Mouse (Mus musculus) thymus, postnatal 0 days (tissue): ENCODE measurements around the gene Gm20388. TPM values are rescaled to one million over a fixed set of nuclear protein-coding genes. Genes with fewer than 3 reads are reported as not detected.
A peak's percentile ranks its signal among the peaks of the same experiment; 100 is the strongest.

Experiments
- DNase-seq: peaks from one replicate; pipeline ENCODE4 v3.0.0-alpha.2; 2015; ENCODE audit warnings: low spot score
- polyA plus RNA-seq: library from polyadenylated mRNA; unstranded; fragments of >200 nt; fragmentation: Nextera tagmentation; extraction: Ambion mirVana; gene quantifications from 2 replicates; pipeline ENCODE4 v1.2.1, GENCODE M21; 2015

Gm20388 gene
- polyA plus RNA-seq, 1 experiment from 2014 or later, result not detected

DNA sequence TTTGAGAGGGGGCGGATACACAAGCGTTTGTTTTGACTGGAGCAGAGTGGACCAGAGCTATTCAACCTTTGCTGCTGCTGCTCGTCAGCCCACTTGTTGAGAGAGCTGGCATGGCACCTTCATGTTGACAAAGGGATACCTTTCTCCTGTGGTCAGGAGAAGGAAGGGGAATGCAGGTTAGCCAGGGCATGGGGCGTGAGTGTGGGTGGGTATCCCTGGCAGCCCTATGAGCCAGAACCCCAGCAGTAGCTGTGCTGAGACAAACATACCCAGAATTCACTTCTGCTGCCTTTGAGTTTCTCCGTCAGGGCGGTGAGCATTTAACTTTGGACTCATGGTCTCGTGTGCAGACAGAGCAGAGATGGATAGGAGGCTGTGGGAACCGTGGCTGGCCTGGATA lies 3747.2 kb downstream of the Gm20388 start:
- no peak for DNase-seq

DNA sequence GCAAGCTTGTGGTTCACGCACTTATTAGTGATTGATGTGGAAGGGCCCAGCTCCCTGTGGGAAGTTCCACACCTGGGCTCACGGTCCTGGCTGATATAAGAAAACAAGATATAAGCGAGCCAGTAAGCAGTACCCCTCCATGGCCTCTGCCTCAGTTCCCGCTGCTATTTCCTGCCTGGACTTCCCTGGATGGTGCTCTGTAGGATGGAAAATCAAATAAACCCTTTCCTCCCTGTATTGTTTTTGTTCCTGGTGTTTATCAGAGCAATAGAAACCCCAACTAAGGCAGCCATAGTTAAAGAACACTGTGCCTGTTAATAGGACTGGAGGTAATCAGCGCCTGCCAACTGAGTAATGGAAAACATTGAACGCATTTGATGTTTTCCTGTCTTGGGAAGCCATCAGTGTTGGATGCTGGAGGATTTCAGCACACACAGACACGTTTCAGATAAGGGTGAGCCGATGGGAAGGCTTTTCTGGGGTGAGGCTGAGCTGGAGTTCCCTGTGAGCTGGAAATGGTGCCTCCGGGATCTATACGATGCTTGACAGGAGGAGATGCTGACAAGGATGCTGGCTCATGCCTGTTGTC lies 3748.9 kb downstream of the Gm20388 start:
- no peak for DNase-seq

DNA sequence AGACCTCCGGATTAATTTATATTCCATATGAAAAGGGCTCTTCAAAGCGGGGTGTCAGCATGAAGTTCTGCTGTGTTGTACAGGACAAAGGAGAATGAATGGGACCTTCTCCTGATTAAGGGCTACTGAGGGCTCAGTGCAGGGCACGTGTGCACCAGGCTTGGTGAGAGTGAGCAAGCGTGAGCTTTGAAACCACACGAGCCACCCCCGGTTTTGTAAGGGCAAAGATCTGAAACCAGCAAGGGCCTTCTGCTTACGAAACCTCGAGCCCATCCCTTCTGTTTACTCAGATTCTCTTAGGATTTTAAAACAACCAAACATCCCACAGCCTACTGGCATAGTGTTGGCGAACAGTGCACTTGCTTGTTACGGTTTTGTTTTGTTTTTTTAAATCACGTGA lies 3750.9 kb downstream of the Gm20388 start:
- DNase-seq, result no peak

DNA sequence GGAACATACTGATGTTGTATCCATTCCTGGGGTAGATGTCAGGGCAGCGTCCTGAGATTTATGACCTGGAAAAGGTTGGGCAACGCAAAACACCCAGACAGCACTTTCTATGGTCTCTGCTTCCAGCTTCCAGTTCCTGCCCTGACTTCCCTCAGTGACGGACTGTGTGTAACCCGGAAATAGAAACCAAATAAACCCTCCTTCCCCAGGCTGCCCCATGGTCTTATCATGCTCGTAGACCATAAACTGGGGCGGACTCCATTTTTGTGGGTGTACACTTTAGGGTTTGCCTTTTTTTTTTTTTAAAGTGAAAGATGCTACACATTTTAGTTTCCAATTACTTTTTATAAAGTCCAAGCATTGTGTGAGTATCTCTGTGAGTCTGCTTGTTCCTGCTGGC lies 3754.9 kb downstream of the Gm20388 start:
- no peak for DNase-seq

DNA sequence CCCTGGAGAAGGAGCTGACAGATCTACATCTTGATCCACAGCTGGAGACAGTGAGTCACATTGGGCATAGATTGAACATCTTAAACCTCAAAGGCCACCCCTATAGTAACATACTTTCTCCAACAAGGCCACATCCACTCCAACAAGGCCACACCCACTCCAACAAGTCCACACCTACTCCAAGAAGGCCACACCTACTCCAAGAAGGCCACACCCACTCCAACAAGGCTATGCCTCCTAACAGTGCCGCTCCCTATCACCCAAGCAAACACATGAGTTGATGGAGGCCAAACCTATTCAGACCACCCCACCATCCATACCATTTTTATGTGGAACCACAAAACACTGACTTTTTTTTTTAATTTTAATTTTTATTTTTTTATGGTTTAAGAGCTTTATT lies 3756.2 kb downstream of the Gm20388 start:
- no peak for DNase-seq

DNA sequence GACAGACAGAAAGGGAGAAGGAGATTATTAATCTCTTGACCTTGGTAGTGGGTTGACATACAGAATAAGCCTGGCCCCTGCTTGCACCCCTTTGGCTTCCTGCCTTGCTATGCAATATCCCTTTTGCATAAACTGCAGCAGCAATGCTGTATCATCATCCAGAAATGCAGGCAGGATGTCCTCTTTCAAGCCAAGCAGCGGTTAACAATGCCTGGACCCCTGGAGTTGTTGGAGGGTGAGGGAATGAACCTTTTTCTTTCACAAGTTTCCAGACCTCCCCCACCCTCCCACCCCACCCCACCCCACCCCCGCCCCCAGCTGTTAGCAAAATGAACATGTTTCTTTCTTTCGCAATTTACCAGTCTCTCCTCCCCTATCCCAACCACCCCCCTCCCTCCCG lies 3758.0 kb downstream of the Gm20388 start:
- DNase-seq, result no peak

DNA sequence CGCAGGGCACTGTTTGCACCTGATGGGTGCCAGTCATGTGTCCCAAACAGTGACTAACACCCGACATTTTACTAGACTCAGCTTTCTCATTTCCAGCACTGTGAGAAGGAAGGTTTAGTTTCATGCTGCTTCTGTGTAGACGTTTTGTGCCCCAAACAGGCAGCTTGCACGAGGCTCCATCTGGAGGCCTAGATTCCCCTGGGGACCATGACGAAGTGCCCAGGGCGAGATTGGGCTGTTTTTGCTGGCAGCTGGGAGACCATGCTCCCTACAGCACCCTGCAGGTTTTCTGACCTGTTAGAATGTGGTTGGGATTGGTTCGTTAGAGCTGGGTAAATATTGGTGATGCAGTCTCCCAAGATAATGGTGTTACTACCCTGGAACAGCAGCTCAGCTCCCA lies 3760.1 kb downstream of the Gm20388 start:
- no peak for DNase-seq

DNA sequence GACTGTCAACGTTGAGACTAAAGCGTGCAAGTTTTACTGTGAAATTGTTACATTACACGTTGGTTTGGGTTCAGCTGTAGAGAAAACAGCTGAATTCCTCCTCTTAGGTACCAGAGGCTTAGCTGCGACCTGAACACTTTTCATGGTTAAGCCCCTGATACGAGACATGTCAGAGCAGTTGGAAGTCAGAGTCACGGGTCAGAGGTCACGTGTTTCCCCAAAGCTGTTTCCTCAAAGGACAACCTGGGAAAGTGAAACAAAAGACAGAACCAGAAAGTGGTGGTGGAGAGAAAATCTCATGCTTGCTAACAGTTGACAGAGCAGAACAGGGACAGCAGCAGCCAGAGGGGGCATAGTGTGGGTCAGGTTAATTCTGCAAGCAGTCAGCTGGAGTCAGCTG lies 3760.8 kb downstream of the Gm20388 start:
- DNase-seq, result no peak

DNA sequence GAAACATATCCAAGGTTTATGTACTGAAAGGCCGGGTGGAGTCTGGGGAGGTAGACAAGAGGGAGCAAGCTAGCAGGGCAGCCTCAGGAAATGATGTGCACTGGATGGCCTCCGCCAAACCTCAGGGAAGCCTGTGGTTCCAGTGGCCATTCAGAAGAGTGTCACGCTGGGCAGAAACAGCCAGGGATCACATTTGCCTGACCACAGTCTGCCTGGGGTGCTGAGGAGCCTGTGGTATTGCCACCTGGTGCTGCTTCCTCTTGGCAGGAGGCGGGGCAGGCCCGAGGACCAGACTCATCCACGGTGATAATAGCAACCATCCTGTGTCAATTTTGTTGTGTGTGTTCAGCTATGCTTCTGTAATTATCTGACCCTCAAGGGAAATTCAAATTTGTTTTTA lies 3762.0 kb downstream of the Gm20388 start:
- peak; percentile 9 for DNase-seq

DNA sequence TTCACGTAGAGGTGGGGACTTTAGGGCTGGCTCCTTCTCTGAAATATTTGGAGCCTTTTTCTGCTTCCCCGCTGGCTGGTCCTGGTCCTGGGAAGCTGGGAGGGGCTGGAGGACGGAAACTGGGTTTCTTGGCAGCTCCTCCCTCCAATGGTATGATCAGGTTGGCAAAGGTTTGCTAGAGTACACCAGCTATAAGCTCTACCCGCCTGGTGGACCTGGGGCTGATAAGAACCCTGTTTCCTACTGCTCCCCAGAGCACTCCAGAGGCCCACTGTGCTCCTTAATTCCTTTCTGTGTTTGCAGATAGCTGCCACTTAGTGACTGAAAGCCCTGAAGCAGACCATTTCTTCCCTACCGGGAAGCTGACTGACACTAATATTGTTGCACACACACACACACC lies 3765.0 kb downstream of the Gm20388 start:
- no peak for DNase-seq

DNA sequence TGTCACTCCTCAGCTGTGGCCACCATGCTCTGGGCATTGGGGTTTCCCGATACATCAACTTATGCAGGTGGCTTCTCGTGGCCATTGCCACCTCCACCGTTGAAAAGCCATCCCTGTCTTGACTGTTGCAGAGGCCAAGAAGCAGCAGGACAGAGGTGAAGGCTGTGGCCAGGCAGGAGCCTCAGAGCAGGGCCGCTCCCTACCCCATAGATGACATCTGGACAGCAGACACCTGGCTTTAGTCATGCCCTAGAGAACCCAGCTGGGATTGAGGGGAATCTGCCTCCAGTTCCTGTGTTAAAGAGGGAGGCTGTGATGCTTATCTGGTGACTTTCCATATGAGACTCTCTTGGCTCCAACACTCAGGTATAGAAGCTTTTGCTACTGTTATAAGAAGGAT lies 3767.7 kb downstream of the Gm20388 start:
- no peak for DNase-seq

DNA sequence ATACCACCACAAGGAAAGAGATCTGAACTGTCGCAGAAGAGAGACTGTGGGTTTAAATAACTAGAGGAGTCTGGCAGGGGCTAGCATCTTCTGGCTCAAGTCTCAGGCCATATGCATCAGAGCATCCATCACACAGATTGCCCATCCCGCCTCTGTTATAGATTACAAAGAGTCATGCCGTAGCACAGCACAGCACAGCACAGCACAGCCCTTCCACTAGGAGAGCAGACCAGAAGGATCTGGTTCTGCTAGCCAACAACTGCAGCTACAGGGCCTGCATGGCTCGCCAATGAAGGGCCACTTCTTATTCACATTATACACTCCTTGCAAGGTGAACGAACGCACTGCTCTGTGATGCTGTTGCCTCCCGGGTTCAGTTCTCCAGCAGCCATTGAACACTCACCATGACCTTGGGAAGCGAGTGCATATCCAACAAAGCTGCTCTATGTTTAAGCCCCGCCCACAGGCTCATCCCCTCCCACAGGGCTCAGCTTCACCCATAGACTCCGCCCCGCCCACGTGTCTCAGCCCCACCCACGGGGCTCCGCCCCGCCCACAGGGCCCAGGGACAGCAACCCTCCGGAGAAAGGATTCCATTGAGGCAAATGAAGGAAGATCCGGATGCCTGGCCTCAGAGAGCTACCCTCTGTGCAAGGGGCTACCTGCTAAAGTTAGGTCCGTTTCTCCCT lies 3771.6 kb downstream of the Gm20388 start:
- no peak for DNase-seq

DNA sequence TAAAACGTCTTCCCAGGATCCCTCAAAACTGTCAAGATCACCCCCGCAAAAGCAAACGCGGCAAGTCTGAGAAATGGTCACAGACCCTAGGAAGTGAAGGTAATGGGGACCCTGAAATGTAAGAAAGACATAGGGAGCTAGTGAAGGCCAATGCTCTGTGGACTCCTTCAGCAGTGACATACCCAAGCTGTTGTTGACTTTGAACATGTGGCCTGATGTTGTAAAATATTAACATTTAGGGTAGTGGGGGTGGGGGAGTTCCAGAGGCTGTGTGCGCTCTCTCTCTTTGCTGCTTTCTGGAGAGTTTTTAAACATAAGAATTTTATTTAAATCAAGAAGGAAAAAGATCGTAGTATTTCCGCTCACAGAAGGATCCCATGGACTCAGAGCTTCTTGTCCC lies 3772.7 kb downstream of the Gm20388 start:
- DNase-seq, result no peak

DNA sequence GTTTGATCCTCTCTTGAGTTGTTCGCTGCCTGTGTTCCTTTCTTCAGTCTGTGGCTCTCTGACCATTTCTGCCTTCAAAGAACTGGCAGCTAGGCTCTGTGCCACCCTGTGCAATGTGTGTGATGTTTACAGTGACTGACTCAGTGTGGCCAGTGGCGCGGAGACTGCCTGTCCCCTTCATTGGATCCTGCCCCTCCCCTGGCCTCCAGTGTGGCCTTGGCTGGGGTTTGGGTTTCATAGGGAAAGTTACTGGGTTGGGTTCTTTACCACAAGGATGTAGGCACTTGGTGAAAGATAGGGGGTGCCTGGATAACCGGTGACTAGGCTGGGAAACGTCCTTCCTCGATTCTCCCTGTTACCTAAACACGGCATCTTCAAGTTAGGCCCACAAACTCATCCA lies 3774.2 kb downstream of the Gm20388 start:
- no peak for DNase-seq

DNA sequence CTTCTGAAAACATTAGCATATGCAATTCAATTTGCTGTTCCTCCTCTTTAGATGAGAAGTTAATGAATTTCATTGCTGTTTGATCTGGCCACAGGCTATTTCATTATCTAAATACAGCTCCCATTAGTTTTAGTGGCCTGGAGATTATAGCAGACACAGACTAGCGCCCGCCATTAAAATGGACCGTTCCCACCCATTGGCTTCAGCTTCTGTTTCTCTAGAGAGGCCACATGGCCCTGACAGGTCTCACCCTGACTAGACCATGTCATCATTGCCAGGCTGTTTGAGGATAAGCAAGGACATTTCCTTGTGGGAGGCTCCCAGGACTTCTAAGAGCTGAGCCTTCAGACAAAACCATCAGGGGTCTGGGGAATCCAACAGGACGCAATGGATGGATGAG lies 3774.8 kb downstream of the Gm20388 start:
- no peak for DNase-seq

DNA sequence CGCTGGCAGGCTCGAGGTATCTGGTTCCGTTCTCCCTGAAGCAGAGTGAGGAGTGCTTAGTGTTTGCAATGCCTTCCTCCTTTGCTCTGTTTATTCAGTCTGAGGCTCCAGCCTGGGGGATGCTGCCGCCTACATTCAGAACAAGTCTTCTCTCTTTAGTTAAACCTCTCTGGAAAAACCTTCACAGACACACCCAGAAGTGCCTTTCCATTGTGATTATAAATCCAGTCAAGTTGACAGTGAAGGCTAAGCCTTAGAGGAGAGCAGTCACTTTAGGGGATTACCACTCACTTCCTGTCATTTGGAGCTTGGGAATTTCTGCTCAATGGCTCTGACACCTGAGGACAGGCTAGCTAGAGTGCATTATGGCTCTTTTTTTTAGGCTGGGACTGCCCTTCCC lies 3777.2 kb downstream of the Gm20388 start:
- DNase-seq, result no peak

DNA sequence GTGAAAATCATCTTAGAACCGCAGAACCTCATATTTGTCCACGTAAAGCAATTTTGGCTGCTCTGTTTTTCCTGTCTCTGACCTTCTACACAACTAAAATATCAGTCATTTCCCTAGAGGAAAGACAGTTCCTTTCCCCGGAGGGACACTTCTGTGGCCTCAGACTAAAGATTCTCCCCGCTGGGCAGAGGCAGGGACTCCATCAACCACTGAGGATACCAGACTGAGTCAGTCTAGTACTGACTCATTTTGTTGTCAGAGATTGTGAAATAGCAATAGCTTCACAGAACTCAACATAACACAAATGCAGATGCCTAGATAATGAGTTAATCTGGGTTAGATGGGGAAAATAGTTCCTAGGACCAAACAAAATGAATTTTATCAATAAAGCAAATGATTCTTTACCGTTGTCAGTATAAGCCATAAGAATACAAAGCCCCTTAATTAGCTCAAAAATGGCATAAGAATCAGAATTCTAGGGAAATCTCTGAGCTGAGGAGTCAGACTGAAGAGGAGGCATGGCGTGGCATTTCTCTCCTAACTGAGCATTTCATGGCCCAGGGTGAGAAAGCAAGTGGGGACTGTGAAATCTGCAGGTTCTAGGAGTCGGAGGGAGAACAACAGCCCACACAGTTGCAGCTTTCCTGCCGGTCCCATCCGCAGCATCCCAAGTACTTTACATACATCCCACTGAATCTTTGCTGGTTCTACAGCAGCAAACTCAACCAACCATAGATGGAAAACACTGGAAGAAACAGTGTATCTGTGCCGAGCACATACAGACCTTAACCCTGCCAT lies 3781.7 kb downstream of the Gm20388 start:
- no peak for DNase-seq

DNA sequence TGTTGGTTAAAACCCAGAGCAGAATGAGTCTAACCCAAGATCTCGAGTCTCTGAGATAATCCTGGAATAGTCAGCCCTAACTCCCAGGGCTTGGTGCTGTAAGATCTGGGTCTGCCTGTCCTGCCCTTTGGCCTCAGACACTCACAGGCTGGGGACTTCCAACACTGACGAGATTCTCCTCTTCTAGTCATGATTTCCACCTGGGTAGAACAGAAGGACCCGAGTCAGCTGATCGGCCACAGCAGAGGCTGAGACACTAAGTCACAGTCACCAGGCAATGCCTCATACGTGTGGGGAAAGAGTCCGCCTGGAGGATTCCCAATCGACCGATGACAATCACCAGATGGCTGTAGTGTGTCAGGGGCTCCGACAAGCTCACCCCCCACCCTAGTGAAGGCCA lies 3785.5 kb downstream of the Gm20388 start:
- no peak for DNase-seq

DNA sequence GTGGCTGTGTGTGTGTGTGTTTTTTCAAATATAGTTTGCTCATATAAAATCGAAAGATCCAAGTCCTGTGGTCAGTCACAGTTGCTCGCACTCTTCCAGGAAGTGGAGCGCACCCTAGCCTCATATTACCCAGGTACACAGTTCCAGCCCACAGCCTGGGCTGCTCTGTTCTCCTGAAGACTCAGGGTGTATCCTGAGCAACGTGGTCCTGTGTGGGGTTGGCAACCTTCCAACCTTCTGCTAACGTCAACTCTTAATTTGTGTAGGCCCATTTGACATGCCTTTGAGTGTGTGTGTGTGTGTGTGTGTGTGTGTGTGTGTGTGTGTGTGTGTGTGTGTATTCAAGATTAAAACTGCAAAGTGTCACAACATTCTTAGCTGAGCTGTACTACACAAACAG lies 3786.7 kb downstream of the Gm20388 start:
- no peak for DNase-seq

DNA sequence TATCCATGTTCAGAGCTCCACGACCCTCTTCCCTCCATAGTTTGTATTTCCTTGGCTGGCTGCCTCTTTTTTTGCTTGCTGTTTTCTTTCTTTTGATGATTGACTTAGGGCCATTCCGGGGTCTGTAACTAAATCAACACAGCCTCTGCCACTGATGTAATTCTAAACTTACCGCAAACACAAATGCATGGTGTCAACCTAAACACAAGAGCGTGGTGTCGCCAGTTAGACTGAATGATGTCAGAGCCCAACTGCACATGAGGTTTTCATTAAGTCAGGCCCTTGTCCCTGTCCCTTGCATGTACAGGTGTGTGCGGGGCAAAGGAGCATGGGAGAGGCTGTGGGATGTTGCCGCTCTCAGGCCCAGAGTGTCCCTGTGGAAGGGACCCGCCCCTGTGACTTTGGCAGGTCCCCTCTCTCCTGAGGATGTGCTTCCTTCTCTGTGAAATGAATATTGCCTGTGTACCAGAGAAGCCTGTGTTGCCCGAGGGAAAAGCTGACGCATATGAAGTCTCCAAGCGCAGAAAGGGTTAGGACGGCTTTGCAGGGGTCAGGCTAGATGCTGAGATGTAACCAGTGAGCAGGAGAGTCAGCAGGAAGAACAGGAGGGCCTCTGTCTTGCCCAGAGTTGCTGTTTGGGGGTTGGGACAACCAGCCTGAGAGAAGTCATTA lies 3789.9 kb downstream of the Gm20388 start:
- DNase-seq, result no peak

DNA sequence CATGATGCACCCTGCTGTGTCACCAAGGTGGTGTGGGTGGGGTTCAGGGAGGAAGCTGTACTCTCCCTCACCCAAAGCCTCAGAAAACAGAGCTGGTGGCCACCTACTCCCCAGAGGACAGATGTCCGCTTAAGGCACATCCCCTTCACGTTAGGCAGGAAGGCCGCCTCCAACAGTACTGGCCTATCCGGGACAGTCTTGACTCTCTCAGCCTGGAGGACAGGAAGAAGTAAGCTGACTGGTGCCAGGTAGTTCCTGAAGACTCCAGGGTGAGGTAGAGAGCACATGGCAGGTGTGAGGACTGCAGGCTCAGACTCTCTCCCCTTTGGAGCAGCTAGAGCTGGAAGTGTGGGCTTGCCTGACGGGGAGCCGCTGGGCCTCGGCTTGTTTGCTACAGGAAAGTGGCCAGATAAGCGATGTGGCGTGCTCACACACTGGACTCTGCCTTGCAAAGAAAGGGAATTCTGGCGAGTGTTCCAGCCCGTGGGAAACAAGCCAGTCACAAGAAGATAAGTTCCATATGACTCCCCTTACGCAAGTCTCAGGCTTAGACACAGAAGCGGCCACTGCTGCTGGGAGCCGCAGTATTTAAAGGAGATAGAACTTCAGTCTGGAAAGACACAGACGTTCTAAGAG lies 3791.4 kb downstream of the Gm20388 start:
- DNase-seq, result no peak

DNA sequence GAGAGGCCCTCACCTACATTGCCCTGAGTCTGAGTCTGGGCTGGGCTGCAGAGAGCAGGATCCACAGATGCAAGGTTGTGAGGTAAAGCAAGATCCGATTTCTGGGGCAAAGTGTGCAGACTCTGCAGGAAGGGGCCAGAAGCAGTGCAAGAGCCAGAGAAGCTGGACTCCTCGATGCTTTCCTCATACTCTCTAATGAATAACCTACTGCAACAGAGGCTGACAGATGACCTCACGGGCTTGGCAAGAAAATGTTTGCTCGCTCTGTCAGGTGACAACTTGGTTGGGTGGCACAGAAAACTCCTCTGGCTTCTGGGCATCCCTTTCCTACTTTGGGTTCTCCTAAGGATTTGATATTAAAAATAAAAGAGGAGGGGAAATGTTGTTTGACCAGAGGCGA lies 3794.7 kb downstream of the Gm20388 start:
- DNase-seq, result no peak
